Mouse (Mus musculus) brain, adult 10 weeks (tissue): ENCODE measurements around the gene Adra2c. TPM values are rescaled to one million over a fixed set of nuclear protein-coding genes. Genes with fewer than 3 reads are reported as not detected.

Experiments used
- polyA plus RNA-seq: library from polyadenylated mRNA; stranded (reverse); fragments of 350-450 nt; fragmentation: Illumina TruSeq; extraction: RNeasy Lipid Tissue Mini Kit (QIAGEN cat#74804); gene quantifications from one replicate; pipeline ENCODE4 v1.2.3, GENCODE M21; 2015; ENCODE audit warnings: low read depth, low replicate concordance

The Adra2c gene
- 10.7 TPM for polyA plus RNA-seq

DNA sequence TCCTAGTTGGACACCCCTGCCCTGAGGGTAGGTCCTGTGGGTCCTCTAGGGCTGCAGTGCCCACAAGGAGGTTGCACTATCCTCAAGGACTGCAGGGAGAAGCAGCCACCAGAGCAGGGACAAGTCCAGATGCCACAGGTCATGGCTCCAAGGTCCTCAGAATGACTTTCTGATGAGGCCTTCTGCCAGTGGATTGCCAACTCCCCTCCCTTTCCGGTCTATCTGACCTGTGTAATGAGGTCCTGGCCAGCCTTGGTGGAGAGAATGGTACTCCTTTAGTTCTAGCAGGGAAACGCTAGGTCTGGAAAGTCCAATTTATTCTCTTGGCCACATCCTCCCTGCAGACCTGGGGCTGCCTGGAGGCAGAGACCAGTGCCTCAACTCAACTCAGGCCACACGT, at the start of gene Adra2c:
Gene Adra2c (plus strand): TSS at position 301 of the 400 bp plus-strand sequence.

Other genes starting within 250 kb of the Adra2c start
- not detected for gene Hgfac, start 236.8 kb upstream of the Adra2c start, polyA plus RNA-seq
- gene Dok7, start 221.6 kb upstream of the Adra2c start, polyA plus RNA-seq, result 14.8 TPM
- gene Lrpap1, start 172.6 kb upstream of the Adra2c start, polyA plus RNA-seq, result 163 TPM
- not detected for gene Hmx1, start 110.8 kb downstream of the Adra2c start, polyA plus RNA-seq
- 0.25 TPM for gene Cpz, start 247.4 kb downstream of the Adra2c start, polyA plus RNA-seq